Mouse (Mus musculus) liver, embryonic 13.5 days (tissue): ENCODE data around the gene Crtc3. TPM values are rescaled to one million over a fixed set of nuclear protein-coding genes. Genes with fewer than 3 reads are reported as not detected.

Experiments used
- ATAC-seq: fragments of 200-750 bp; cut with Nextera tagmentation; 2 replicates; pipeline ENCODE4 v1.8.0; 2017; ENCODE audit warnings: low read depth, mild to moderate bottlenecking, moderate number of reproducible peaks, moderate library complexity
- DNase-seq: peaks from one replicate; pipeline ENCODE4 v3.0.0; 2022
- H3K27ac ChIP-seq: fragments of 300-500 bp; sonication (generic); 2 replicates; pipeline ENCODE4 v1.5.1; 2015; ENCODE audit warnings: moderate library complexity, mild to moderate bottlenecking, inconsistent platforms
- H3K27me3 ChIP-seq: fragments of 300-500 bp; sonication (generic); 2 replicates; pipeline ENCODE4 v1.6.1; 2015; ENCODE audit warnings: mild to moderate bottlenecking, inconsistent platforms
- H3K36me3 ChIP-seq: fragments of 300-500 bp; sonication (generic); 2 replicates; pipeline ENCODE4 v1.6.1; 2015; ENCODE audit warnings: mild to moderate bottlenecking, inconsistent platforms
- H3K4me1 ChIP-seq: fragments of 300-500 bp; sonication (generic); replicated peaks from 2 replicates; pipeline ENCODE4 v1.6.1; 2015; ENCODE audit warnings: inconsistent platforms
- H3K4me2 ChIP-seq: fragments of 300-500 bp; sonication (generic); 2 replicates; pipeline ENCODE4 v1.6.1; 2015; ENCODE audit warnings: inconsistent platforms, mild to moderate bottlenecking, moderate library complexity
- H3K4me3 ChIP-seq: fragments of 300-500 bp; sonication (generic); replicated peaks from 2 replicates; pipeline ENCODE4 v1.5.1; 2015; ENCODE audit warnings: mild to moderate bottlenecking, inconsistent platforms
- H3K9ac ChIP-seq: fragments of 300-500 bp; sonication (generic); 2 replicates; pipeline ENCODE4 v1.6.1; 2015; ENCODE audit warnings: mild to moderate bottlenecking, inconsistent platforms
- H3K9me3 ChIP-seq: fragments of 300-500 bp; sonication (generic); replicated peaks from 2 replicates; pipeline ENCODE4 v1.6.1; 2016; ENCODE audit warnings: inconsistent platforms
- WGBS: fragments of 180-500 bp; shearing (Covaris S2); methylation state at CpG from one replicate; pipeline ENCODE4 v1.1.7; 2015; ENCODE audit not compliant: insufficient replicate concordance; 5-methylcytosine and 5-hydroxymethylcytosine counted together
- polyA plus RNA-seq: library from polyadenylated mRNA; unstranded; fragments of >200 nt; fragmentation: Nextera tagmentation; extraction: Ambion mirVana; gene quantifications from 2 replicates; pipeline ENCODE4 v1.2.1, GENCODE M21; 2015

The Crtc3 gene
- polyA plus RNA-seq = 4.1 and 5.5 TPM in 2 replicates

- DNase-seq (peak; percentile 64), ATAC-seq (peak; percentile 88)
- Histone ChIP-seq H3K4me2 (peak within 1 kb of the TSS; percentile 99), H3K27ac (peak within 1 kb of the TSS; percentile 90), H3K27me3 (no peaks in the 10 kb centered on the region), H3K9ac (peak within 1 kb of the TSS; percentile 89), H3K9me3 (no peaks in the 10 kb centered on the region), H3K36me3 (no peaks in the 10 kb centered on the region), H3K4me3 (peak within 1 kb of the TSS; percentile 83), H3K4me1 (peaks cover 41% of the 10 kb centered on the region)
- WGBS = under 1% methylated on average over 64 of the region's 83 CpGs
Measured at GRCm38 (mm10) chr7:80688556-80689220, at the start of gene Crtc3. Gene Crtc3, minus strand, starts transcription at chr7:80688877.

GRCm38 (mm10) chr7:80736199-80736598 lies 47.5 kb upstream of the Crtc3 start:
- Histone ChIP-seq H3K4me3 (no peak overlapping the region), H3K27me3 (no peaks in the 10 kb centered on the region), H3K4me2 (no peak overlapping the region), H3K9ac (no peak overlapping the region), H3K9me3 (no peaks in the 10 kb centered on the region), H3K27ac (no peak overlapping the region), H3K4me1 (peaks cover 6% of the 10 kb centered on the region; the same call in 1 of the 2 replicates), H3K36me3 (peaks cover 48% of the 10 kb centered on the region)
- 63% methylated on average over 10 of the region's 10 CpGs for WGBS
- DNase-seq (no peak), ATAC-seq (no peak)

GRCm38 (mm10) chr7:80732986-80733385 lies 44.3 kb upstream of the Crtc3 start:
- ATAC-seq (no peak), DNase-seq (no peak)
- H3K36me3 ChIP-seq = peaks cover 41% of the 10 kb centered on the region
- no peaks in the 10 kb centered on the region for H3K9me3 ChIP-seq
- H3K9ac ChIP-seq = no peak overlapping the region
- no peak overlapping the region for H3K4me3 ChIP-seq
- H3K27ac ChIP-seq = no peak overlapping the region
- WGBS = 81% methylated on average over 11 of the region's 11 CpGs
- H3K4me2 ChIP-seq = no peak overlapping the region
- no peaks in the 10 kb centered on the region for H3K27me3 ChIP-seq
- peaks cover 16% of the 10 kb centered on the region for H3K4me1 ChIP-seq

GRCm38 (mm10) chr7:80729662-80730061 lies 41.0 kb upstream of the Crtc3 start:
- no peak overlapping the region for H3K9ac ChIP-seq

GRCm38 (mm10) chr7:80721041-80721440 lies 32.4 kb upstream of the Crtc3 start:
- H3K27me3 ChIP-seq = no peaks in the 10 kb centered on the region
- DNase-seq (no peak), ATAC-seq (no peak)
- H3K4me1 ChIP-seq = peaks cover 46% of the 10 kb centered on the region
- no peak overlapping the region for H3K9ac ChIP-seq
- no peak overlapping the region for H3K4me3 ChIP-seq
- WGBS = 70% methylated on average over 9 of the region's 9 CpGs
- H3K9me3 ChIP-seq = no peaks in the 10 kb centered on the region
- H3K4me2 ChIP-seq = no peak overlapping the region
- no peak overlapping the region for H3K27ac ChIP-seq
- peaks cover 39% of the 10 kb centered on the region for H3K36me3 ChIP-seq

More at GRCm38 (mm10) chr7:80729662-80730061, 41.0 kb upstream of the Crtc3 start:
- Histone ChIP-seq H3K27ac (no peak overlapping the region), H3K4me1 (peaks cover 9% of the 10 kb centered on the region), H3K4me2 (no peak overlapping the region), H3K27me3 (no peaks in the 10 kb centered on the region), H3K4me3 (no peak overlapping the region), H3K9me3 (no peaks in the 10 kb centered on the region), H3K36me3 (peaks cover 33% of the 10 kb centered on the region)
- DNase-seq = peak; percentile 46
- 0 out of 2 replicates have a peak, but pooled peaks have one; percentile 29 for ATAC-seq
- 24% methylated on average over 8 of the region's 8 CpGs for WGBS

- Histone ChIP-seq H3K9me3 (no peaks in the 10 kb centered on the region), H3K4me2 (no peak overlapping the region), H3K4me3 (no peak overlapping the region), H3K9ac (no peak overlapping the region), H3K27ac (0 out of 2 replicates have a peak overlapping the region, but pooled peaks have one; percentile 45), H3K36me3 (peaks cover 40% of the 10 kb centered on the region), H3K27me3 (no peaks in the 10 kb centered on the region), H3K4me1 (peaks cover 55% of the 10 kb centered on the region)
- 0 out of 2 replicates have a peak, but pooled peaks have one; percentile 48 for ATAC-seq
- 55% methylated on average over 7 of the region's 7 CpGs for WGBS
- no peak for DNase-seq
Measured at GRCm38 (mm10) chr7:80719582-80719981, 30.9 kb upstream of the Crtc3 start.

- DNase-seq (no peak), ATAC-seq (peak; percentile 76)
- Histone ChIP-seq H3K27ac (peak overlapping the region; percentile 45; the same call in 1 of the 2 replicates), H3K4me2 (no peak overlapping the region), H3K4me1 (peaks cover 55% of the 10 kb centered on the region), H3K9me3 (no peaks in the 10 kb centered on the region), H3K9ac (no peak overlapping the region), H3K36me3 (peaks cover 38% of the 10 kb centered on the region), H3K4me3 (no peak overlapping the region), H3K27me3 (no peaks in the 10 kb centered on the region)
- WGBS = 26% methylated on average over 2 of the region's 2 CpGs
Measured at GRCm38 (mm10) chr7:80719038-80719437, 30.4 kb upstream of the Crtc3 start.

- Histone ChIP-seq H3K36me3 (peaks cover 34% of the 10 kb centered on the region), H3K27me3 (no peaks in the 10 kb centered on the region), H3K27ac (no peak overlapping the region; the same call in 1 of the 2 replicates), H3K4me3 (no peak overlapping the region), H3K9me3 (no peaks in the 10 kb centered on the region), H3K9ac (no peak overlapping the region), H3K4me1 (peaks cover 55% of the 10 kb centered on the region), H3K4me2 (no peak overlapping the region)
- no peak for ATAC-seq
- 80% methylated on average over 8 of the region's 8 CpGs for WGBS
- no peak for DNase-seq
Measured at GRCm38 (mm10) chr7:80718471-80718870, 29.8 kb upstream of the Crtc3 start.

GRCm38 (mm10) chr7:80716758-80717157 lies 28.1 kb upstream of the Crtc3 start:
- H3K27ac ChIP-seq = no peak overlapping the region
- H3K27me3 ChIP-seq = no peaks in the 10 kb centered on the region
- H3K36me3 ChIP-seq = peaks cover 23% of the 10 kb centered on the region
- no peak overlapping the region for H3K9ac ChIP-seq
- no peak overlapping the region for H3K4me3 ChIP-seq
- 28% methylated on average over 9 of the region's 9 CpGs for WGBS
- ATAC-seq (peak; percentile 55), DNase-seq (no peak)
- peaks cover 55% of the 10 kb centered on the region for H3K4me1 ChIP-seq
- no peaks in the 10 kb centered on the region for H3K9me3 ChIP-seq
- no peak overlapping the region for H3K4me2 ChIP-seq

- Histone ChIP-seq H3K9ac (no peak overlapping the region), H3K4me2 (no peak overlapping the region), H3K9me3 (no peaks in the 10 kb centered on the region), H3K4me1 (peaks cover 48% of the 10 kb centered on the region), H3K27ac (no peak overlapping the region; the same call in 1 of the 2 replicates), H3K4me3 (no peak overlapping the region), H3K27me3 (no peaks in the 10 kb centered on the region), H3K36me3 (peaks cover 20% of the 10 kb centered on the region)
- DNase-seq (no peak), ATAC-seq (peak; percentile 62)
- 82% methylated on average over 7 of the region's 7 CpGs for WGBS
Measured at GRCm38 (mm10) chr7:80715306-80715705, 26.6 kb upstream of the Crtc3 start.

GRCm38 (mm10) chr7:80711496-80711895 lies 22.8 kb upstream of the Crtc3 start:
- no peak overlapping the region for H3K9ac ChIP-seq
- H3K4me3 ChIP-seq = no peak overlapping the region
- DNase-seq (no peak), ATAC-seq (no peak)
- H3K9me3 ChIP-seq = no peaks in the 10 kb centered on the region
- WGBS = 67% methylated on average over 8 of the region's 8 CpGs
- no peak overlapping the region for H3K4me2 ChIP-seq
- no peak overlapping the region for H3K27ac ChIP-seq
- H3K27me3 ChIP-seq = no peaks in the 10 kb centered on the region
- H3K4me1 ChIP-seq = peaks cover 14% of the 10 kb centered on the region
- peaks cover 13% of the 10 kb centered on the region for H3K36me3 ChIP-seq

- no peak overlapping the region for H3K9ac ChIP-seq
- H3K36me3 ChIP-seq = peaks cover 5% of the 10 kb centered on the region; the same call in 1 of the 2 replicates
- no peak for ATAC-seq
- WGBS = 82% methylated on average over 7 of the region's 7 CpGs
- H3K27me3 ChIP-seq = no peaks in the 10 kb centered on the region
- no peak for DNase-seq
- peaks cover 3% of the 10 kb centered on the region for H3K4me1 ChIP-seq
- no peak overlapping the region for H3K4me3 ChIP-seq
- no peak overlapping the region for H3K4me2 ChIP-seq
- H3K9me3 ChIP-seq = no peaks in the 10 kb centered on the region
- H3K27ac ChIP-seq = no peak overlapping the region
Measured at GRCm38 (mm10) chr7:80710333-80710732, 21.7 kb upstream of the Crtc3 start.
